Mouse (Mus musculus): ENCODE measurements around the gene Slc26a5.

The Slc26a5 gene

DNA sequence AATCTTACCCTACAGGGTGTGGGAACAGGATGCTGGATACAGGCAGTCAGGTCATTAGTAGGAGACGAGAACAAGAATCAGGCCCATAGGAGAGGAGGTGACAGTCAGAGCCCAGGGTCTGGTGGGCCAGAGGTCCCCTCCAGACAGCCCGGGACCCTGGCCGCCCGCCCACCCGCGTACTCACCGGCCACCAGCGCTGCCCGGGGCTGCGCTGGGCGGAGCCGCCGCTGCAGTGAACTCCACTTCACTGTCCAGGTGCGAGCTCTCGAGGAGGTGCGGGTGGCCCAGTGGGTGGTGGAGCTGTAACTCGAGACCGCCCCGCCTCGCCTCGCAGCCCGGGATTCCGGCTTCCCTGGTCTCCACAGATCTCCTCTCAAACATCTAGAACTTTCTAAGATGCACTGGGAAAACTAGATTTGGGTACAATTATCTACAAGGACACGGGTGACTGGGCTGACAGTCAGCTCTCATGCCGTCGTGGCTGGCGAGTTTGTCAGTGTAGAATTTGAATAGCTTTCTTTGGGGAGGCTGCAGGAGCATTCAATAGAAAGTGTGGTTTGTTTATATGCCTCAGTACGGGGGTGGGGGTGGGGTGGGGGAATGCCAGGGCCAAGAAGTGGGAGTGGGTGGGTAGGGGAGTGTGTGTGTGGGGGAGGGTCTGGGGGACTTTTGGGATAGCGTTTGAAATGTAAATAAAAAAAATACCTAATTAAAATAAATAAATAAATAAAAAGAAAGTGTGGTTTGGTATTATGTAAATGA, at the start of gene Slc26a5:
Slc26a5 (minus strand) TSS at position 259 of the 762 bp plus-strand sequence.
- DNase-seq, result peak; percentile 7

DNA sequence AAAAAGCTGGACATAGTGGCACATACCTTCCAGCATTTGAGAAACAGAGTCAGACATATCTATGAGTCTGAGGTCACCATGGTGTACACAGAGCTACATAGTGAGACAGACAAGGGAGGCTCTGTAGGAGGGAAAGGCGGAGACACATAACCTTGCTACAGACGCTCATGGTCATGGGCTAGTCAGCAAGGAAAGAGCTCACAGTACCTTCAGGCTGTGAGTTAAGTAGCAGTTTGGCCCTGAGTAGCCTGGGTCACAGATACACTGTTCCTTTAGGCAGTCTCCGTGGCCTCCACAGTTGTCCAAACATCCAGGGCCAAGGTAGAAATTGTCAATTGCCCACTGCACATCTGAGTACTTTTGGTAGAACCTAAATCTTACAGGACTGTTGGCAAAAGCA, 49.4 kb upstream of the Slc26a5 start:
- no peak for DNase-seq

DNA sequence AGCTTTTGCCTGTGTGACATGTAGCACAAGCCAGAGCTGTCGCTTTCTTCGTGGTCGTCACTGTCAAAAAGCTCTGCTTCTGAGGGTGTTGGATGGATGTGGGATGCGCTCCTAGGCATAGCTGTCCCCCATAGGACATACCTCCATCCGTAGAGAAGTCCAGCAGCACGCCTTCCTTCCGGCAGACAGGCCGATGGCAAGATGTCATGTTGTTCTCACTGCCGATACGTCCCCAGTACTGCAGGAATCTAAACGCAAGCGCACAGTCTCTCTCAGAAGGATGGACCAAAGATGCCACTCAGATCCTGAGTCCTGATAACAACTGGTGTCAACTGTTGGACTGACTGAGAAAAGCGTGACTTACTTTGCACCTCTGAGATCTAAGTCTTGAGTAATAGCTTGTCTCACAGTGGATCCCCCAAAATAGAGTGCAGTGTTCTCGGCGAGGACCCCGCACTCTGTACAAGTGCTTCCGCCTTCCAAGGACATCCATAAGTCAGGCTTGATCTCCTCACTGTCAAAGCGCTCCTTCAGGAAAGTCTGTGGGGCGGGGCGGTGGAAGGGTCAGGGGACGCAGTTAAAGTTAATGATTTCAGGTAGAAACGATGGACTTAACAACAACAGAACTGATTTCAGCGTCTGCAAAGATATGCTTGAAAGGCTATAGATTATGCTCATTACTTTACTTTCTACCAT, 47.6 kb upstream of the Slc26a5 start:
- no peak for DNase-seq

DNA sequence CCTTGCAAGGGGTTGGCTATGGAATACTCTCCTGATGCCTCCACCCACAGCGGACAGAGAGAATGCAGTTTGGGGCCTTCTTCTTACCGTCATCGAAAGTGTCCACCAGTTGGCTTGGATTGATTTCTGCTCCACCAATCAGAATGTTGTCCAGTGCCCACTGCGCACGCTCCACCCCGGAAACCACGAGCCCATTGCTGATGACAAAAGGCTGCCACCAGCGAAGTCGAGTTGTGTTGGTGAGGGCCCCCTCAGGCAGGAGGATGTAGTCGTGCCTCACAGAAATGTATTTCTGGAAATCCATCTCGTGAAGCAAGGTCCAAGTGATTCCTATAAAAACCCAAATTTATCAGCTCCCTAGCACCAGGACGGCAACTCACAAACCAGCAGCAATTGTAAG, 45.3 kb upstream of the Slc26a5 start:
- no peak for DNase-seq

DNA sequence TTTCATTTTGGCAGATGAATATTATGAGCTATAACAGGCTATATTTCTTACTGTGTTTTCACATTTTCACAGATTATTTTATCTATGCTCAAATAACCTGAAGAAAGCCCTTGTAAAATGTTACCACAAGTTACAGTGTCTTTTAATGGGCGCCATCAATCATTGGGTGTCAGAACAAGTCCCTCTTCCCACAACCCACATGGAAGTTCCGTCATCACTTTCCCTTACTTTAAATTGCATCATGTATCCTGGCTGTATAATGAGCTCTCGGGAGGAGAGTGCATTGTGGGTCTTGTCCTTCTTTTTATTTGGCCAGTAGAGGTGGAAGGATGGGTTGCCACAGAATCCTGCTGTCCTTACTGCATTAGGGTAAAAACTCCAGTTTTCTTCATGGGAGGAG, 44.3 kb upstream of the Slc26a5 start:
- no peak for DNase-seq

DNA sequence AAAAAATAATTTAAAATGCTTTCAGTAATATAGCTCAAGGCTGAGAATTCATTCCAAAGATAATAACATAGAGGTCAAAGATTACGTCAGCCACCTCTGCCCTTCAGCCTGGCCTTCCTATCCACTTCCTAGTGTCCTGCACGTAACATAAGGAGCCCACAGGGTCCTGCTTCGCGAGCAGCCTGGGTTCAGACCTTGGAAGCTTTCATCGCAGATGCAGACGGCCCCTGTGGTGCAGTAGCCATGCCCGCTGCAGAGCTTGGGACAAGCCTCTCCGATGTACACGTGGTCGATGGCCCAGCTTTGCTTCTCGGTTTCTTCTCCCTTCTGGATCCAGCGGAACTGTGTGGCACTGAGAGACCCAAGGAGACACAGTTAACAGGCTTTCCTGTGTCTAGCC, 36.0 kb upstream of the Slc26a5 start:
- no peak for DNase-seq

DNA sequence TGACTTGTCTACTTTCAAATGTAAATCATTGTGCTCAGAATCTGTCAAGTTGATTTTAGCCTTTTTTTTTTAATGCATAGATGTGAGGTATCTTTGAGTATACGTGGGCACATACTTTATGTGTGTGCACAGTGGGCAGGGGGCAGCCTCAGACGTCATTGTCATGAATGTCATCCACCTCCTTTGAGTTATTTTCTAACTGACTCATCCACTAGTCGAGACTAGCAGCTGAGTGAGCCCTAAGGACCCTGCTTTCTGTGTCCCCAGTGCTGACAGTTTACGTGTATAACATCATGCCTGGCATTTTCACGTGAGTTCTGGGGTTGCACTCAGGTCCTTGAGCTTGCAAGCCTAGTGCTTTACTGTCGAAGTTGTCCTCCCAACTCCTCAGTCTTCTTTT, 35.5 kb upstream of the Slc26a5 start:
- DNase-seq, result no peak

DNA sequence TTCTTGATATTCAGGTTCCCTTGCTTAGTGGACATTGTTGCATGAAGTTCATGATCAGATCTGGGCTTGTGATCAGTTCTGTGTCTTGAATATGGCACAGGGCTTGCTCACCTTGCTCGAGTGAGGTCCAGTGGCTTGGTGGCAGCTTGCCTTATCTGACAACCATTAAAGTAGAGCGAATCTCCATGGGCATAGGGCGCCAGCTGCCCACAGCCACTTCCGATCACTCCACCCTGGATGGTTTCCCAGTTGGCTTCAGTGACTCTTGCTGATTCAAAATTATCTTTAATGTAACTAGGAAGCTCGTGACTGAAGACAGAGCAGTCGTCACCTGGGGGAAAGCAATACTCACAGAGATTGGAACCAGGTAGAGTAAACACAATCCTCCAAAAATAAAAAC, 33.5 kb upstream of the Slc26a5 start:
- no peak for DNase-seq

DNA sequence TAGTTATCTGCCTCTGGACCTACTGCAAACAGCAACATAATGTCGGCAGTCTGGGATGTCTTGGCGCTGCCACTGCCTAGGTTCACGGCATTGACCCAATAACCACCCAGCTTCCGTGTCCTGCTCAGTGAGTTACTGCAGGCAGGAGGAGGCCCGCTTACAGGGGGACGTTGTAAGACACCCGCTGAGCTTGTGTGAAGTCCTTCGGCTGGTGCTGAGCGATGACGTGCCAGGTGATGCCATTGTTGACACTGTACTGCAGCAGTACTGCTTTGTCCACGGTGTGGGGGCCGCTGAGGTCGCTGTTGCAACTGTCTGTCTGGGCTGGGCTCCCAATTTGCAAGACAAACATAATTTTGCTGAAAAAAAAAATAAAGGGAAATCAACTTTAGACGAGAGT, 31.2 kb upstream of the Slc26a5 start:
- no peak for DNase-seq

DNA sequence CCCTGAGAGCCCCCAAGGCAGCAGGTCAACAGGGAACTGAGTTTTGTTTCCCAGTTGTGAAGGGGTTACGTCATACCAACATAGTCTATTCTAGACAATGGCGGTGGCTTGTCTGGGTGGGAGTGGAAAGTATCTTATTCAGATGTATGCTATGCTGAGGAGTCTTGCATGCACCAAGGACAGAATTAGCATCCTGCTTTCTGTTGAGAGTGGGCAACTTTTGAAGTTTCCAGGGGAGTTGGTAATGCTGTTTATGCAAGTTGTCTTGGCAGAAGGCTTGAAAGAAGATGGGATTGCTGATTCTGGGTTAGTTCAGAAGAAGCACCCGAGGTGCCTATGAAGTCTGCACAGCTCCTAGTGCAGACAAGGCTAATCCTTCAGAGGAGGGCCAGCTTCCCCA, 28.8 kb upstream of the Slc26a5 start:
- peak; percentile 18 for DNase-seq

DNA sequence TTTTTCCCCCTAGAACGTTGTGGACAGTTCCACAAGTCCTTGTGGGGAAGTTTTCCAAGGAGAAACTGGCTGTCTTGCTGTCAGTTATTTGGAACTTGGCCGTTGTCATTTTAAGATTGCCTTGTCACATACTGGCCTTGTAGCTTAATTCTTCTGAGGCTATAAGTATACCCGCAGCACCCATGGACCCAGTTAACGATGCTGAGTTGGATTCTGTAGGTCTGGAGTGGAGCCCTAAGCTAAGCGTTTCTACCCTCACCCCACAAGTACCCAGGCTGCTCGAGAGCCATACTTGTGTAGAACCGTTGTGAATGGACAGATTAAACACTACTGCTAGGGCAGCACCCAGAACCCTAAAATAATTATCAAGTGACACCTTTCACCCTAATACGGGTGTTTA, 1.3 kb upstream of the Slc26a5 start:
- no peak for DNase-seq

DNA sequence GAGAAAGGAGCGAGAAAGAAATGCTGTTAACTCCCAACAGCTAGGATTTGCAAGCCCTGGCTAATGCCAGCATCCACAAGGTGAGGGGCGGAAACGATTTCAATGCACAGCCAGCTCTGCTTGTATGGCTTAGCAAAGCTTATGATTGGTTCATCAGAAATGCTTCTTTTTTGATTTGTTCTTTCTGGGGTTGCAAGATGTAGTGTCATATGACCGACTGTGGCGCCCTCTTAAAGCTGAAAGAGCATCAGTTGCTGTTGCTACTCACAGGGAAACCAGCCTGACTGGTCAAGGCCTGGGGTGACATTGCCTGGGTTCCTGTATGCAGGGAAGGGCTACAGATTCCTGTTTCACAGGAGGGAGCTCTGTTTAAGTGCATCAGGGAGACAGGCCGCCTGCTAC, 908 bp upstream of the Slc26a5 start:
- DNase-seq, result peak; percentile 20

DNA sequence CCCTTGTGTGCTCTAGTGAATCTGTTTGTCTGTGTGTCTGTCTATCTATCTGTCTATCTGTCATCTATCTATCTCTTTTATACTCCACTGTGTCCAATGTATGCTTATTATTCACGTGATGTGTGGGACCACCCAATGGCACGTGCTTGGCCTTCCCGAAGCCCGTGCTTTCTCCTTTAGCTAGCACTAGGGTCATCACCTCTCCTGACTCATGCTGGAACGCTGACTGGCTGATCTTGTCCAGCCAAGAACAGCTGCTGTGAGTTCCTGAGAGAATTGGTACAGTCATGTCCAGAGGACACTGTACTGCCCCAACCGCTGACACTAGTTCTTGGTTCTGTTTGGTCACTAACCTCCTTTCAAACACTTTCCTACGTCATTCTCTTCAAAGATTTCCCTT, 6.8 kb downstream of the Slc26a5 start:
- DNase-seq, result no peak

DNA sequence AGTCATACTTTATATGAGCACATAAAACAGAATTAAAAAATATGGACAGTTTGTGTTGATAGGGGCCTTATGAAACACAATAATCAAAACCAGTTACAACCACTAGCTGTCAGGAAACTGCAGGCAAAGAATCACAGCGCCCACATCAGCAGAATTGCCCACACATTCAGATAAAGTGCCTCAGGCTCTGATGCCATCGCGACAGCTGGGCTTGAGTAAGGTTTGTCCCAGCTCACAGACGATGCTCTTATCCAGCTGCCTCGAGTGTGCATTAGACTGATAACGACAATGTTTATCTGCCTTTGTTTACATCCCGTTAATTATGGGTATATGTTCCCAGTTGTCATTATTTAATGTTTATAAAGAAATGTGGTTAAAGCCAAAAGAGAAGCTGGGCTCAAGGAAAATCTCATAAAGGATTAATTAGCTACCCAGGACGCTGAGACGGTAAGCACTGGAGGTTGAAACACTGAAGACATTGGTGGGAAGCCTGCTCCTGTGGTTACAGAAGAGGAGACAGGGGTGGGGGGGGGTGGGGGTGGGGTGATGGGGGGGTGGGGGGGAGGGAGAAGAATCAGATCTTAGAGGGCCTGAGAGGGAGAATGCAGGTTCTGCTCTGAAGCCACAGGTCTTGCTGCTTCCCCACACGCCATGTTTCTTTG, 13.6 kb downstream of the Slc26a5 start:
- peak; percentile 12 for DNase-seq

DNA sequence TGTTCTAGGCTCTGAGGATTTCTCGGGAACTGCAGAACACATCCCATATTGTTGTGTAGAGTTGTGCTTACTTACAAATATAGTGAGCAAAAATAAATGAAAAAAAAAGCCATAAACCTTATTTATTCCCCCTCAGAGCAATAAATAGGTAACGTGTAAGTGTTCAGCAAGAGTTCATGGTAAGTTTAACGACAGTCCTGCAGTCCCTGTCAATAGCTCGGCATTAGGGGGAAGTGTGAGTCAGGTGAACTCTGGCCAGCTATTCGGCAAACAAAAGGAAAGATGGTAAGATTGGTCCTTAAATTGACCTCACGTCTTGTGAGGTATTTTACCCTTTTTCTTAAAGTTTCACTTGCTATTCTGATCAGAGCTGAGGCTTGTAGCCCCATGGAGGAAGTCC, 18.0 kb downstream of the Slc26a5 start:
- DNase-seq, result no peak

DNA sequence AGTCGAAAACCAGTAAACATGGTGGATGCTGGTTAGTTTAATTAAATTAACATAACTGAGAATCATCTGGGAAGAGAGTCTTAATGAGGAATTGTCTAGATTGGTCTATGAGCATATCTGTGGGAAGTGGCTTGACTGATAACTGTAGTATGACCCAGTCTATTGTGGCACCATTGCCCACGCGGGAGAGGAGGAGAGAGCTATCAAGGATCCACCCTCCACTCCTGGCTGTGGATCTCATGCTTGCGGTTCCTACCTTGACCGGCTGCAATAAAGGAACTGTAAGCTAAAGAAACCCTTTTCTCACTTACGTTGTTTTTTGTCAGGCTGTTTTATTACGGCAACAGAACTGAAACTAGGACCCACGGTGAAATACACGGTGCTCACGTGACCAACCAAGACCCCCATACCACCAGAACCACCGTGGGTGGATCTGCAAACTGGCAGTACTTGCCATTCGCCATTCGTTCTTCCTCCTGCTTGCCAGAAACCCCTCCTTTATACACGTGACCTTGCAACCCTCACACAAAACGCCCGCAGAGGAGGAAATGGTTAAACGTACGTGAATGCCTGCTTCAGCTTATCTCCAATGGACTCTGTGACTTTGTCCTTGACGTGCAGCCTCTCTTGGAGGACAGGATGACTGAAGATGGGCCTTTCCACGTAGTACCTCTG, 18.7 kb downstream of the Slc26a5 start:
- no peak for DNase-seq

DNA sequence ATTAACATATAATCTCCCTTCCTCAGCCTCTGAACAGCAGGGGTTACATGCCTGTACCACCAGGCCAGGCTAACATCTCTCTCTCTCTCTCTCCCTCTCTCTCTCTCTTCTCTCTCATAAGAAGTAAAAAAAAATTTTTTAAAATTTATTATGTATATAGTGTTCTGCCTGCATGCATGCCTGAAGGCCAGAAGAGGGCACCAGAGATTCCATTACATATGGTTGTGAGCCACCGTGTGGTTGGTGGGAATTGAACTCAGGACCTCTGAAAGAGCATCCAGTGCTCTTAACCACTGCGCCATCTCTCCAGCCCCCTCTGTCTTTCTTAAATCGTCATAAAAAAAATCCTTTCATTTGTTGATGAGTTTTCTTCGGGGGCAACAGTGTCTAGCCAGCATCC, 20.7 kb downstream of the Slc26a5 start:
- DNase-seq, result no peak

DNA sequence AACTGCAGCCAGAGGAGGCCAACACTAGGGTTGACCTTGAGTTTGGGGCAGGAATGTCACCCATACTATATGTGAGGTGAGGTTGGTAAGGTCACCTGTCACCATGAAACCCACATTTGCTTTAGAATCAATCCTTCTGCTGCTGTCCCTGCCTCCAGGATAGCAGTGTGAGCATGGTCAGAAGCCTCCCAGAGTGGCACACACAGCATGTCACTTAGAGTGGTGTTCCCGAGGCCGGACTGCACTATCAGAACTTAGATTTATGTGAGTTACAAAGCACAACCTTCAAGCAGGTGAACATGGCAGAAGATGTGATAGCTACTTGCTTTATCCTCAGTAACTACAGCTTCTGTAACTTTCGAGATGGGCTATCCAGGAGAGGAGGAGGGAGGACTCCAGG, 33.6 kb downstream of the Slc26a5 start:
- no peak for DNase-seq

DNA sequence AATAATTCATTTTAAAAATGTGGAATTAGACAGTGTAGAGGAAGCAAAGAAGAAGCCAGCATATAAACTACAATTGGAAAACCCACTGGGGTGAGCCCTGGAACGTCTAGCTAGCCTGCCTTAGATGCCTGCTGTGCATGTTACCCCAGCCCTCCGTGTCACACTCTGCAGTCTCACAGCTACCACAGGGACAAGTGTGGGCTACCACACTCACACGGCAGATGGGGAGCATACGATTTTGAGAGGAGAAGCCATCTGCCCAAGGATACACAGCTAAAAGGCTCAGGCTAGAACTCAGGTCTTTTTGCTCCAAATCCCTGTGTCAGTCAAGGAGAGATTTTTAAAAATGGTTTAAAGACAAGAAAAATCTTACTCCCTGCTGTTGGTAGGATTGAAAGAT, 36.5 kb downstream of the Slc26a5 start:
- peak; percentile 45 for DNase-seq

DNA sequence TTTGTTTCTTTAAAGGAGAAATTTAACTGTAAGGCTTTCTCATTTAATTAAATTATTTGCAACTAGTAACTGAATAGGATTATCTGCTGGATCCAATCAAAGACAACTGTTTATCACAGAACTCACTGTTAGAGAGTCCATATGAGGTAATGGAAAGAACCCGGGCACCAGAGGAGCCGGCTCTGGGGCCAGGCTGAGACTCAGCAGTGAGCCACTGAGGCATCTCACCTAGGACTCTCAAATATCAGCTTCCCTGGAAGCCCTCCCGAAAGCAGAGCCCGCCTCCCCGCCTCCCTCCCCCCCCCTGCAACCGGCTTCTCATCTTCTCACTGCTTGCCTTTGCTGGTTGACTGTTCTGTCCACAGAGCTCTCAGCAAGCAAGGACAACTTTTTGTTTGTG, 37.8 kb downstream of the Slc26a5 start:
- DNase-seq, result no peak

DNA sequence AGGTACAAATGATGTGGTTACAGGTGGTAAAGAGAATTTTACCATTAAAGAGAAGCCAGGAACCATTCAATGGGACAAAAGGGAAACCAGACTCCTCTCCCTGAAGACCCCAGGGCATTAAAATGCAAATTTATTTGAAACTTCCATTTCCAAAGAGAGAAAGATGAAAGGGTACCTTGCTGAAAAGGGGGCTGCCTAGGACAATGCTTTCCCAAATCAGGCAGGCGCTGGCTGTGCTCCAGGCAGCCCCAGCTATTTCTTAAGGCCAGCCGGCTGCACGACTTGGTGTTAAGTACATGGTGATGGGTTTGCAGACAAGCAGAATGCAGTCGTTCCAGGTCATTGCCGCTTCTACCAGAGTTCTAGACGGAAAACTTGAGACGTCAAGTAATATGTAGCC, 39.0 kb downstream of the Slc26a5 start:
- no peak for DNase-seq

DNA sequence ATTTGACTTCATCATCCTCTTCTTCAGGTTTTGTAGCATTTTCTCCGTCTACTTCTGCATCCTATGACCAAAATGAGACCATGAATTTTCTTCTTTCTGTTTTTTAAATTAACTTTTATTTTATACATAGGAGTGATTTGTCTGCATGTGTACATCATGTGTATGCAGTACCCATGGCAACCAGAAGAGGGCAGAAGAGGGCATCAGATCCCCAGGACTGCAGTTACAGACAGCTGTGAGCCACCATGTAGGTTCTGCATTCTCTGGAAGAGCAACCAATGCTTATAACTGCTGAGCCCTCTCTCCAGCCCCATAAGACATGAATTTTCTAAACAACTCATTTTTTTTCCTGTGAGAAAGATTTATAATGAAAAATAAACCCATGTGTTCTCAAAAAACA, 51.4 kb downstream of the Slc26a5 start:
- peak; percentile 13 for DNase-seq

DNA sequence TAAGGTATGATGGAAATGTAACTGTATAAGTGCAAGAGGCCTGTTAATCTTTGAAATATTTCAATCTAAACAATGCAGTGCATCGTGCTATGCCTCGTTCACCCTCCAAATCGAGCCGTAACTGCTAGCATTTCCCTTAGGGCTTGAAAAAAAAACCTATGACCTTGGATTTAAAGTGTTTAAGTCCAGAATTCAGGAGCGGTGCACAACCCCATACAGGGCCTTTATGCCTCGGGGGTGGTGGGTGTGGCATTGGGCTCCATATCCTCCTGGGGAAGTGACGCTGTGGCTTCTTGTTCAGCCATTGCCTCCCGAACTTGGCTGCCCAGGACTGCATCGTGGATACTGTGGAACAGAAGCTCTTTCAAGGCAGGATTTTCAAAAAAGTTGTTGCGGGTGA, 54.5 kb downstream of the Slc26a5 start:
- no peak for DNase-seq

DNA sequence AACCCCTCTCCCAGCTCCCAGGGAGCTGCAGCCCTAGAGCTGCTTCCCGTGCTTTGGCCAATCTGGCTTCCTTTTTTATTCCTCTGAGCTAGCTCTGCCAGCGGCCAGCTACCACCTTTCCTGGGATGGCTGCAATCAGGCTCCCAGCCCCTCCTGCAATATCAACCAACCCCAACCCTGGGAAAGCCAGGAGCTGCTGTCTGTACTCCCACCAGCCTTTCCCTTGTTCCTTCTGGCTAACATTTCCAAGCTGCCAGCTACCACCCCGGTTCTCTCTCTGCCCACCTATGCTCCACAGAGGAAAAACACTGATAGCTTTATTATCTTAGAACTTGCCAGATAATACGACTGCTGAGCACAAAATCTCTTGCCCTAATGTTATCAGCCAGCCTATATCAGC, 60.6 kb downstream of the Slc26a5 start:
- no peak for DNase-seq
